Mouse (Mus musculus): ENCODE measurements around the gene Sik2. TPM values are rescaled to one million over a fixed set of nuclear protein-coding genes. Genes with fewer than 3 reads are reported as not detected.
A peak's percentile ranks its signal among the peaks of the same experiment; 100 is the strongest.

Gene Sik2
- polyA plus RNA-seq, 1 experiment from 2014 or later: 12.6 TPM

- Histone ChIP-seq H3K4me3 (ENCODE audit: low read depth, low read length) (no peak overlapping the region), H3K36me3 (ENCODE audit: control insufficient read depth, insufficient read depth, low read length) (peaks cover 32% of the 10 kb centered on the region), H3K27ac (ENCODE audit: low read depth, low read length) (no peak overlapping the region), H3K4me1 (ENCODE audit: control insufficient read depth, insufficient read depth, low read length) (peaks cover 11% of the 10 kb centered on the region; the same call in 1 of the 2 replicates), H3K9ac (ENCODE audit: low read length) (no peak overlapping the region), H3K9me3 (replicated peaks; ENCODE audit: control insufficient read depth, low read length) (no peaks in the 10 kb centered on the region), H3K4me2 (ENCODE audit: low read length) (no peak overlapping the region), H3K27me3 (replicated peaks; ENCODE audit: control insufficient read depth, insufficient read depth, low read length) (no peaks in the 10 kb centered on the region)
- DNase-seq (ENCODE audit: low spot score) (no peak), ATAC-seq (no peak)
- 37% methylated on average over 4 of the region's 4 CpGs for WGBS
Measured at GRCm38 (mm10) chr9:50887351-50887750, 121.5 kb downstream of the Sik2 start.

GRCm38 (mm10) chr9:50886870-50887269 is 122.0 kb downstream of the Sik2 start:
- no peaks in the 10 kb centered on the region for H3K9me3 ChIP-seq (replicated peaks; ENCODE audit: control insufficient read depth, low read length)
- no peaks in the 10 kb centered on the region for H3K27me3 ChIP-seq (replicated peaks; ENCODE audit: control insufficient read depth, insufficient read depth, low read length)
- H3K27ac ChIP-seq (ENCODE audit: low read depth, low read length): no peak overlapping the region
- no peak for ATAC-seq
- no peak overlapping the region for H3K9ac ChIP-seq (ENCODE audit: low read length)
- no peak overlapping the region for H3K4me2 ChIP-seq (ENCODE audit: low read length)
- peaks cover 36% of the 10 kb centered on the region for H3K36me3 ChIP-seq (ENCODE audit: control insufficient read depth, insufficient read depth, low read length)
- no peak for DNase-seq (ENCODE audit: low spot score)
- H3K4me1 ChIP-seq (ENCODE audit: control insufficient read depth, insufficient read depth, low read length): peaks cover 11% of the 10 kb centered on the region; the same call in 1 of the 2 replicates
- WGBS: 96% methylated on average over 1 of the region's 1 CpGs
- no peak overlapping the region for H3K4me3 ChIP-seq (ENCODE audit: low read depth, low read length)

GRCm38 (mm10) chr9:50885600-50885987 is 123.3 kb downstream of the Sik2 start:
- Histone ChIP-seq H3K4me1 (ENCODE audit: control insufficient read depth, insufficient read depth, low read length) (peaks cover 11% of the 10 kb centered on the region; the same call in 1 of the 2 replicates), H3K27me3 (replicated peaks; ENCODE audit: control insufficient read depth, insufficient read depth, low read length) (no peaks in the 10 kb centered on the region), H3K9me3 (replicated peaks; ENCODE audit: control insufficient read depth, low read length) (no peaks in the 10 kb centered on the region), H3K36me3 (ENCODE audit: control insufficient read depth, insufficient read depth, low read length) (peaks cover 36% of the 10 kb centered on the region), H3K27ac (ENCODE audit: low read depth, low read length) (peak overlapping the region; percentile 60), H3K4me3 (ENCODE audit: low read depth, low read length) (no peak overlapping the region), H3K4me2 (ENCODE audit: low read length) (no peak overlapping the region), H3K9ac (ENCODE audit: low read length) (no peak overlapping the region)
- WGBS: 75% methylated on average over 1 of the region's 1 CpGs
- no peak for DNase-seq (ENCODE audit: low spot score)
- ATAC-seq: no peak

- H3K4me2 ChIP-seq (ENCODE audit: low read length): no peak overlapping the region
- H3K9me3 ChIP-seq (replicated peaks; ENCODE audit: control insufficient read depth, low read length): no peaks in the 10 kb centered on the region
- no peak overlapping the region for H3K4me3 ChIP-seq (ENCODE audit: low read depth, low read length)
- H3K27me3 ChIP-seq (replicated peaks; ENCODE audit: control insufficient read depth, insufficient read depth, low read length): no peaks in the 10 kb centered on the region
- 75% methylated on average over 10 of the region's 10 CpGs for WGBS
- ATAC-seq: peak; percentile 36; the same call in 1 of the 2 replicates
- peaks cover 42% of the 10 kb centered on the region for H3K36me3 ChIP-seq (ENCODE audit: control insufficient read depth, insufficient read depth, low read length)
- H3K9ac ChIP-seq (ENCODE audit: low read length): no peak overlapping the region
- DNase-seq (ENCODE audit: low spot score): peak; percentile 73
- H3K27ac ChIP-seq (ENCODE audit: low read depth, low read length): peak overlapping the region; percentile 60
- peaks cover 11% of the 10 kb centered on the region; the same call in 1 of the 2 replicates for H3K4me1 ChIP-seq (ENCODE audit: control insufficient read depth, insufficient read depth, low read length)
Measured at GRCm38 (mm10) chr9:50884741-50885599, 123.9 kb downstream of the Sik2 start.

GRCm38 (mm10) chr9:50884093-50884492 is 124.8 kb downstream of the Sik2 start:
- no peak overlapping the region for H3K27ac ChIP-seq (ENCODE audit: low read depth, low read length)
- ATAC-seq: no peak
- 82% methylated on average over 8 of the region's 8 CpGs for WGBS
- H3K4me3 ChIP-seq (ENCODE audit: low read depth, low read length): no peak overlapping the region
- H3K27me3 ChIP-seq (replicated peaks; ENCODE audit: control insufficient read depth, insufficient read depth, low read length): no peaks in the 10 kb centered on the region
- H3K9ac ChIP-seq (ENCODE audit: low read length): no peak overlapping the region
- H3K4me1 ChIP-seq (ENCODE audit: control insufficient read depth, insufficient read depth, low read length): peaks cover 11% of the 10 kb centered on the region; the same call in 1 of the 2 replicates
- H3K4me2 ChIP-seq (ENCODE audit: low read length): no peak overlapping the region
- no peaks in the 10 kb centered on the region for H3K9me3 ChIP-seq (replicated peaks; ENCODE audit: control insufficient read depth, low read length)
- peaks cover 51% of the 10 kb centered on the region for H3K36me3 ChIP-seq (ENCODE audit: control insufficient read depth, insufficient read depth, low read length)
- DNase-seq (ENCODE audit: low spot score): no peak

GRCm38 (mm10) chr9:50882183-50882582 is 126.7 kb downstream of the Sik2 start:
- no peak for ATAC-seq
- 83% methylated on average over 2 of the region's 2 CpGs for WGBS
- peaks cover 69% of the 10 kb centered on the region for H3K36me3 ChIP-seq (ENCODE audit: control insufficient read depth, insufficient read depth, low read length)

GRCm38 (mm10) chr9:50877431-50877830 is 131.4 kb downstream of the Sik2 start:
- no peaks in the 10 kb centered on the region for H3K4me1 ChIP-seq (ENCODE audit: control insufficient read depth, insufficient read depth, low read length)
- no peaks in the 10 kb centered on the region for H3K27me3 ChIP-seq (replicated peaks; ENCODE audit: control insufficient read depth, insufficient read depth, low read length)
- no peak overlapping the region for H3K27ac ChIP-seq (ENCODE audit: low read depth, low read length)
- no peak for DNase-seq (ENCODE audit: low spot score)
- H3K4me3 ChIP-seq (ENCODE audit: low read depth, low read length): no peak overlapping the region
- H3K9me3 ChIP-seq (replicated peaks; ENCODE audit: control insufficient read depth, low read length): no peaks in the 10 kb centered on the region
- ATAC-seq: no peak
- 91% methylated on average over 3 of the region's 3 CpGs for WGBS
- H3K4me2 ChIP-seq (ENCODE audit: low read length): no peak overlapping the region
- no peak overlapping the region for H3K9ac ChIP-seq (ENCODE audit: low read length)
- peaks cover 84% of the 10 kb centered on the region for H3K36me3 ChIP-seq (ENCODE audit: control insufficient read depth, insufficient read depth, low read length)

More at GRCm38 (mm10) chr9:50882183-50882582, 126.7 kb downstream of the Sik2 start:
- H3K9me3 ChIP-seq (replicated peaks; ENCODE audit: control insufficient read depth, low read length): no peaks in the 10 kb centered on the region
- H3K4me3 ChIP-seq (ENCODE audit: low read depth, low read length): no peak overlapping the region
- no peak overlapping the region for H3K9ac ChIP-seq (ENCODE audit: low read length)
- no peak for DNase-seq (ENCODE audit: low spot score)
- H3K27ac ChIP-seq (ENCODE audit: low read depth, low read length): no peak overlapping the region
- H3K4me1 ChIP-seq (ENCODE audit: control insufficient read depth, insufficient read depth, low read length): peaks cover 11% of the 10 kb centered on the region; the same call in 1 of the 2 replicates
- H3K27me3 ChIP-seq (replicated peaks; ENCODE audit: control insufficient read depth, insufficient read depth, low read length): no peaks in the 10 kb centered on the region
- H3K4me2 ChIP-seq (ENCODE audit: low read length): no peak overlapping the region

- WGBS: 98% methylated on average over 3 of the region's 3 CpGs
- Histone ChIP-seq H3K4me2 (ENCODE audit: low read length) (no peak overlapping the region), H3K27me3 (replicated peaks; ENCODE audit: control insufficient read depth, insufficient read depth, low read length) (no peaks in the 10 kb centered on the region), H3K36me3 (ENCODE audit: control insufficient read depth, insufficient read depth, low read length) (peaks cover 75% of the 10 kb centered on the region), H3K27ac (ENCODE audit: low read depth, low read length) (no peak overlapping the region), H3K4me3 (ENCODE audit: low read depth, low read length) (no peak overlapping the region), H3K4me1 (ENCODE audit: control insufficient read depth, insufficient read depth, low read length) (no peaks in the 10 kb centered on the region), H3K9ac (ENCODE audit: low read length) (no peak overlapping the region), H3K9me3 (replicated peaks; ENCODE audit: control insufficient read depth, low read length) (no peaks in the 10 kb centered on the region)
- ATAC-seq (no peak), DNase-seq (ENCODE audit: low spot score) (no peak)
Measured at GRCm38 (mm10) chr9:50876287-50876686, 132.6 kb downstream of the Sik2 start.

- no peak overlapping the region for H3K4me3 ChIP-seq (ENCODE audit: low read depth, low read length)
- no peaks in the 10 kb centered on the region for H3K4me1 ChIP-seq (ENCODE audit: control insufficient read depth, insufficient read depth, low read length)
- H3K27me3 ChIP-seq (replicated peaks; ENCODE audit: control insufficient read depth, insufficient read depth, low read length): no peaks in the 10 kb centered on the region
- no peak overlapping the region for H3K9ac ChIP-seq (ENCODE audit: low read length)
- H3K4me2 ChIP-seq (ENCODE audit: low read length): no peak overlapping the region
- 97% methylated on average over 4 of the region's 4 CpGs for WGBS
- no peak for ATAC-seq
- no peaks in the 10 kb centered on the region for H3K9me3 ChIP-seq (replicated peaks; ENCODE audit: control insufficient read depth, low read length)
- DNase-seq (ENCODE audit: low spot score): no peak
- H3K36me3 ChIP-seq (ENCODE audit: control insufficient read depth, insufficient read depth, low read length): peaks cover 76% of the 10 kb centered on the region
- no peak overlapping the region for H3K27ac ChIP-seq (ENCODE audit: low read depth, low read length)
Measured at GRCm38 (mm10) chr9:50875470-50875869, 133.4 kb downstream of the Sik2 start.

Data from forebrain, embryonic 14.5 days (tissue).